Mouse (Mus musculus) embryonic fibroblast, embryonic 13.5 days (primary cell): ENCODE measurements around the gene Kif28.

Experiments used
- CTCF ChIP-seq: IDR thresholded peaks from 2 replicates; pipeline ENCODE4 v1.5.1; 2011; ENCODE audit warnings: mild to moderate bottlenecking, control low read depth, low read length, moderate library complexity, borderline replicate concordance; ENCODE audit not compliant: insufficient read depth
- POLR2A ChIP-seq: IDR thresholded peaks from 2 replicates; pipeline ENCODE4 v1.6.1; 2011; ENCODE audit warnings: low read depth, mild to moderate bottlenecking, control low read depth, low read length, moderate library complexity

DNA sequence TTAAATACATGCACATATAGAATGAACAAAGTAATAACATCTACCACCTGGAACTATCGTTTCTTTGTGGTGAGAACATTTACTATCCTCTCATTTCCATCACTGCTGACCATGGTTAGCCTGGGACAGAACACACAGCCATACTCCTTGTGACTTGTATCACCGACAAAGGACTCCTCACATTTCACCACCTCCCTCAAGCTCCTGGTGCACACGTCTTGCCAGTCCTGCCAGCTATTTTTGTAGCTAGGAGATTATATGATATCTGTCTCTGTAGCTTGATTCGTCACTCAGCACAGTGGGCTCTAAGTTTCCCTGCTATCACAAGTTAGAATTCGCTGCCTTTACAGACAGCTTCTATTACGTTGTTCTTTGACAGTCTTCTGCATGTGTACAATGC lies 56.7 kb downstream of the Kif28 start:
- TF ChIP-seq CTCF = no peak
- no peak for TF ChIP-seq POLR2A
